Mouse (Mus musculus): ENCODE measurements around the gene Zfp207.
"Not testable (repeated sequence)": the region's sequence is repeated elsewhere in the genome, so short reads cannot be mapped to it uniquely, and the experiment has no call there.

The Zfp207 gene

GRCm38 (mm10) chr11:80410377-80410776, 27.3 kb downstream of the Zfp207 start:
- DNase-seq (ENCODE audit: low spot score in 2 of 2) = no peak

DNA sequence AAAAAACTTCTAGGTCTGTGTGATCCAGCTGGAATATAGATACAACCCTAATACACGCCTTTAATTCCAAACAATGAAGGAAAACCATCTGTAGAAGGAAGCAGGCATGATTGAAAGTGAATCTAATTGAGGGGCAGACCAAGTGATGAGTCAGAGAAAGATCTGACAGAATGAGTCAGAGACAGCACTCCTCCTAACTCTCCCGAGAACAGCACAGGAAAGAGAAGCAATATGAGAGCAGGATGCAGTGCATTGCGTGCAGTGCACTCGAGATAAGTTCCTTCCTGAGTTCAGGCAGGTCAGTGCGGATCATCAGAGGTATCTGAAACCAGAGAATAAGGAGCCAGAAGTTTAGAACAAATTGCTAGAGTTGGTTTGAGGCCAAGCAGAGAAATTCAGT, 34.0 kb downstream of the Zfp207 start:
- peak in 1 of 2 experiments; percentile 7 for DNase-seq (ENCODE audit: low spot score in 2 of 2)

DNA sequence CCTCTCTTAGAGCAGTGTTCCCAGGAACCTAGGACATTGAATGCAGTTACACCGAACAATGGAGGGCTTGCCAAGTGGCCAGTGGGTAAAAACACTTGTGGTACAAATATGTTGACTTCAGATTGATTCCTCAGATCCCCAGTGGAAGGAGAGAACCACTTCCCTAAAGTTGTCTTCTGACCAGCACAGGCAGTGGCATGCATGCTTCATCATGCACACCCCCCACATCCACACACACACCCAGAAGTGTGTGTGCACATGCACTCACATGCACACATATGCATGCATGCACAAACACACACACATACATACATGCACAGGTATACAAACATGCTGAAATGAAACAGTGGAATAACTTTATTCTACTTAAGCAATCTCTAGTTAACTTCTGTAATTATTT, 36.7 kb downstream of the Zfp207 start:
- no peak for DNase-seq (ENCODE audit: low spot score in 2 of 2)

- no peak for DNase-seq (ENCODE audit: low spot score in 2 of 2)
These were observed 37.3 kb downstream of the Zfp207 start for GRCm38 (mm10) chr11:80420202-80420984.

GRCm38 (mm10) chr11:80421421-80422047, 38.5 kb downstream of the Zfp207 start:
- DNase-seq (ENCODE audit: low spot score in 2 of 2) = no peak

DNA sequence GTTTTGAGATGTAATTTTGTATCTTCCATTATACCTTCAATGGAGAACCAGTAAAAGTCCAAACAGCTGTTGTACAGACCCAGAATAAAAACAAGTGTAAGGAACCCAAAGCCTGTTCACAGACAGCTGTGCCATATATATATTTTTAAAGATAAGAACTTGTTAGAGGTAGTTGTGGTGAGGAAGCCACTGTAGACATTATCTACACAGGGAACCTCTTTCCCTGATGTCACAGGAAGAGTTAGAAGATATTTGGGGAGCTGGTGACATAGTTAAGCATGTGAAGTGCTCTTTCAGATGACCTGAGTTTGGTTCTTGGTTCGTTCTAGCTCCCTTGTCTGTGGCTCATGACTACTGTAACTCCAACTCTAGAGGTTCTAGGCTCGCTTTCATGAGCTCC, 41.6 kb downstream of the Zfp207 start:
- DNase-seq (ENCODE audit: low spot score in 2 of 2) = no peak

DNA sequence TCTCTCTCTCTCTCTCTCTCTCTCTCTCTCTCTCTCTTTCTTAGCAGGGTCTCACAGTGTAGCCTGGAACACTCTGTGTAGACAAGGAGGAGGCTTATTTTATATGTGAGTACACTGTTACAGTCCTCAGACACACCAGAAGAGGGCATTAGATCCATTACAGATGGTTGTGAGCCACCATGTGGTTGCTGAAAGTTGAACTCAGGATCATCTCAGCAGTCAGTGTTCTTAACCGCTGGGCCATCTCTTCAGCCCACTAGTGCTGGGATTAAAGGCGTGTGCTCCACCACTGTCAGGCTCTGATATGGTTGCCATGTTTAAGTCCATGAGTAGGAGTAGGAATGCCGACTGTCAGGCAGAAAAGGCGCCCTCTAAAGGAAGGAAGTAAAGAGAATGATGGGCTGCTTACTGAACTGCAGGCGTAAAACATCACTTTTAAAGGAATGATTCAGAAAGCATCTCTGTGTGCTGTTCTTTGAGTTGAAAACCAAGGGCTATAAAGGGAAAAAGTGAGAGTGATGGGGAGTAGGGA, 42.2 kb downstream of the Zfp207 start:
- no peak for DNase-seq (ENCODE audit: low spot score in 2 of 2)

DNA sequence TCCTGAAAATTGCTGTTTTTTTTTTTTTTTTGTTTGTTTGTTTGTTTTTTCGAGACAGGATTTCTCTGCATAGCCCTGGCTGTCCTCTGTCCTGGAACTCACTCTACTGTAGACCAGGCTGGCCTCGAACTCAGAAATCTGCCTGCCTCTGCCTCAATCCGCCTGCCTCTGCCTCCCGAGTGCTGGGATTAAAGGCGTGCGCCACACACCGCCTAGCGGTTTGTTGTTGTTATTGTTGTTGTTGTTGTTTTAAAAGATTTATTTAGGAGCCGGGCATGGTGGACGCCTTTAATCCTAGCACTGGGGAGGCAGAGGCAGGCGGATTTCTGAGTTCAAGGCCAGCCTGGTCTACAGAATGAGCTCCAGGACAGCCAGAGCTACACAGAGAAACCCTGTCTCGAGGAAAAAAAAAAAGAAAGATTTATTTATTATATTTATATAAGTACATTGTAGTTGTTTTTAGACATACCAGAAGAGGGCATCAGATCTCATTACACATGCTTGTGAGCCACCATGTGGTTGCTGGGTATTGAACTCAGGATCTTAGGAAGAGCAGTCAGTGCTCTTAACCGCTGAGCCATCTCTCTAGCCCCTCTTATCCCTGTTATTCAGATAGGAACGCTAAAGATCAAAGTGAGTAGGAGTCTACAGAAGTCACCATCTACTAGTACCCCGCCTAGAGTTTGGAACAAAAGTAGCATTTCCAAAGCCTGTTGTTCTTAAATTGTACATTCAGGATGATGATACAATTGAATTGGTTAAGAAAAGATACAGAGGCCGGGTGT, 43.1 kb downstream of the Zfp207 start:
- not testable (repeated sequence) for DNase-seq (ENCODE audit: low spot score in 2 of 2)

GRCm38 (mm10) chr11:80428381-80429008, 45.4 kb downstream of the Zfp207 start, which contains the start of gene Psmd11:
Gene Psmd11, plus strand, starts transcription at chr11:80428615.
- DNase-seq (ENCODE audit: low spot score in 2 of 2) = peak; percentile 98

DNA sequence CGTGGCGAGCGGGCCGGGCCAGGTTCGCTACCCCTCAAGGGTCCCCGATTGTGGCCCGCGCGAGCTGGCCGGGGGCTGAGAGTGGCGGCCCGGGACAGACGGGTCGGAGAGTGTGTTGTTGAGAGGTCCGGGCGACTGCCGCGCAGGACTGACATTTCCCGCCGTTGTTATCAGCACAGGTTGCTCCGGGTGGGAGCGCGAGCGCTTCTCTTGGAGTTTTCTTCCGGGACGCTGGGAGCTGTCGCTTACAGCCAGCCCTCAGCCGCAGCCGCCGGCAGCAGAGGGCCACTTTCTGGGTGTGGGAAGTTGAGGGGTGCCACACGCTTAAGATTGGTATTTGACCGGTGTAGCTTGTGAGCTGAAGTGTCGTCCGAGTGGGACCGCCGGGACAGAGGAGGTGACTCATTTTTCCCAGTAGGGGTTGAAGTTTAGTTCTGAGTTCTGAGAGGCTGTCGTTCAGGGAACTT, 46.0 kb downstream of the Zfp207 start:
- DNase-seq (ENCODE audit: low spot score in 2 of 2) = peak; percentile 53 to 55

DNA sequence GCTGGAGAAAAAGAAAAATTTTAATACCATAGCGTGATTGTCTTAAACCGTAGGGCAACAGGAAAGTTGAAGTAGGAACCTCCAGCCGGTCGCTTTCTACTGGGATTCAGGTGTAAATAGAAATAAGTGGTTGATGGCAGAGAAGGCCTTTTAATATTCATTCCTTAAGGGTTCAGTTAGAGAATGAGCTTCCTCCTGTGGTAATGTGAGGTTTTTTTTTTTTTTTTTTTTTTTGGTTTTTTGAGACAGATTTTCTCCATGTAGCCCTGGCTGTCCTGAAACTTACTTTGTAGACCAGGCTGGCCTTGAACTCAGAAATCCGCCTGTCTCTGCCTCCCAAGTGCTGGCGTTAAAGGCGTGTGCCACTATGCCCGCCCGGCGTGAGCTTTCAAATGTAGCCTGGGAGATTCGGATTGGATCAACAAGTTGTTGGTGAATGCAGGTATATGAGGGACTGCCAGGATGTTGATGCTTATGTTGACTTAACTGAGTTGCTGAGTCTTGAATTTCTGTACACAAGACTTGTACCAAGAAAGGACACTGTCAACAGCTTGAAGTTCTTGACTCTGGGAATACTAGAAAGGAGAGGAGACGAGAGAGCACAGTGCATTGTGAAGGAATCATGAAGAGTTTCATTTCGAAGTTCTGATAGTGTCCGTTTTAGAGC, 46.6 kb downstream of the Zfp207 start:
- no peak for DNase-seq (ENCODE audit: low spot score in 2 of 2)

GRCm38 (mm10) chr11:80430366-80430910, 47.4 kb downstream of the Zfp207 start:
- DNase-seq (ENCODE audit: low spot score in 2 of 2) = no peak

DNA sequence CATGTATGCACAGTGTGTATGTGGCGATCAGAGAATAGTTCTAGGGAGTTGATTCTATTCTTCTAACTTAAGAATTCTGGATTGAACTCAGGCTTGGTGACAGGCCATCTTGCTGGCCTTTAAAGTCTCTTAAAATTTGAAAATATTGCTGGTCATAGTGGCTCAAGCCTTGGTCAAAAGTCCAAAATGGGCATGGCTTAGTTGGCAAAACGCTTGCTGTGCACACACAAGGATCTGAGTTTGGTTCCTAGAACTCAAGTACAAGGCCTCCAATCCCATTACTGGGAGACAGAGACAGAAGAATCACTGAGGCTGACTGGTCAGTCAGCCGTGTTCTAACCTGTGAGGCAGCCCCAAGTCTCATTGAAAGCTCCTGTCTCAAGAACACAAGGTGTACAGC, 63.8 kb downstream of the Zfp207 start:
- DNase-seq (ENCODE audit: low spot score in 2 of 2) = no peak

DNA sequence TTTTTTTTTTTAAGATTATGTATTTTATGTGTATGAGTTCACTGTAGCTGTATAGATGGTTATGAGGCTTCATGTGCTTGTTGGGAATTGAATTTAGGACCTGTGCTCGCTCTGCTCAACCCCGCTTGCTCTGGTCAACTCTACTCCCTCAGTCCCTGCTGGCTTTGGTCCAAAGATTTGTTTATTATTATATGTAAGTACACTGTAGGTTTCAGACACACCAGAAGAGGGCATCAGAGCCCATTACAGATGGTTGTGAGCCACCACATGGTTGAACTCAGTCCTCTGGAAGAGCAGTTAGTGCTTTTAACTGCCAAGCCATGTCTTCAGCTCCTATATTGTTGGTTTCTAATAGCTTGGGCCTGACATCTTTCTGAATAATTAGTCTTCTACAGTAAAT, 66.8 kb downstream of the Zfp207 start:
- DNase-seq (ENCODE audit: low spot score in 2 of 2) = no peak

- DNase-seq (ENCODE audit: low spot score in 2 of 2) = no peak
These were observed 69.2 kb downstream of the Zfp207 start for GRCm38 (mm10) chr11:80452242-80452641.

DNA sequence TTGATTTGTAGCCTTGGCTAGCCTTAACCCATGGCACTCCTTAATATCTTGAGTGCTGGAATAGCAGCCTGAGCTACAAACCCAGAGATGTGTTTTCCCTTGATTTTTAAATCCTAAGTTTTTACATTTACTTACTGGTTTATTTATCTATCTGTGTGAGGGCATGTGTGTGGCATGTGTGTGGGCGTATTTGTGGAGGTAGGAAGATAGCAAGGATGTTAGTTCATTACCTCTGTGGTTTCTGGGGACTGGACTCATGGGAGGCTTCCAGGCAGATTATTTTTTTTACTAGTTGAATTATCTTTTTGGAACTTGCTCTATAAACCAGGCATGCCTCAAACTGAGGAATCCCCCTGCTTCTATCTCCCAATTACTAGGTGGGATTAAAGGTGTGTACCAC, 70.1 kb downstream of the Zfp207 start:
- no peak for DNase-seq (ENCODE audit: low spot score in 2 of 2)
